Mouse (Mus musculus) v-Abl transformed pro-B cells (cell line): ENCODE results near the gene Ccdc154.

ENCODE experiments used
- in situ Hi-C, 2 experiments: fragments of 400-800 bp; cut with MboI; formaldehyde crosslinking; loops; one replicate each; pipeline ENCODE4 v1.15.1; 2025; ENCODE audit not compliant: unreplicated experiment in 2 of 2

Gene Ccdc154

DNA sequence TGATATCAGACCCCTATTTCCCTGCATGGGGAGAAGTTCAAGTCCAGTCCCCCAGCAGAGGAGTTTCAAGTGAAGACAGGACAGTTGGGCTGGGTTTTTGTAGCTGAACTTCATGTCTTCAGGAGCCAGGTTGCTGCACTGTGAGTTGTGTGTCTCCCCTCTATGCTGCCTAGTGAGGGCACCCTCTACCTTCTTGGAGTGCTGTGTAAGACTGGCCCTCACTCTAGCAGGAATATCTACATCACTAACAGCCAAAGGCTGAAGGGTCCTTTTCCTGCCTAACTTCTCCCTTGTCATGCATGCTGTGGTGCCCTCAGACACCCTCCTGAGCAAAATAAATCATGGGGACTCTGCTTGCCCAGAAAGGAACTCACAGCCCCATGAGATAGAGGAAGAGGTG lies 21.0 kb downstream of the Ccdc154 start:
- in situ Hi-C loops: loop anchor here in 1 of 2 experiments (5.0 kb wide), 1 partner anchor 94 kb away; no protein-coding TSS in a partner anchor

DNA sequence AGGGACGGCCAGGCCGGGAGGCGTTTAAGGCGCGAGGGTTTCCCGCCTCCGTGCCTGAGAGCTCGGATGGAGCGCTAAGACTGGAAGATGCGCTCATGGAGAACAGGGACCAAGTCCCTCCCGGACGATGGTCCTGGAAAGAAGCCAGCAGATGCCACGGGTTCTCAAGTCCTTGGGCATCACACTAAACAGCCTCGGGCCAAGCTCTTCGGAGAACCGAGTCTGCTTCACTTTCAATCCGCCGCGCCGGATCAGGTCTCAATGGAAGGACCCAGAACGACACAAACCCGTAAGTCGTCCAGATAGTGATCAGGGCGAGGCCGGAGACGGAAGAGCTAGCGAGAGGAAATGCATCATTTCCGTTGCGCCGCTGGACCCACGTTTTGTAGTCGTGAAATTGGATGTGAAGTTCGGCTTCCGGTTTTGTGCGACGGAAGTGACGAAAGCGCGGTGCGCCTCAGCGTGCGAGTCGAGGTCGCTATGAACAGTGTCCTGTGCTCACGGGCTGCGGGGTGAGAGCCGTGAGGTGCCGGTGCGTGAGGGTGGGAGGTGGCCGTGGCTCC lies 21.9 kb downstream of the Ccdc154 start, which contains the start of gene BC003965:
Gene BC003965 (plus strand): TSS at position 426 of the 563 bp plus-strand sequence.
- in situ Hi-C loops: loop anchor here in 1 of 2 experiments (5.0 kb wide), 1 partner anchor 93 kb away; no protein-coding TSS in a partner anchor

DNA sequence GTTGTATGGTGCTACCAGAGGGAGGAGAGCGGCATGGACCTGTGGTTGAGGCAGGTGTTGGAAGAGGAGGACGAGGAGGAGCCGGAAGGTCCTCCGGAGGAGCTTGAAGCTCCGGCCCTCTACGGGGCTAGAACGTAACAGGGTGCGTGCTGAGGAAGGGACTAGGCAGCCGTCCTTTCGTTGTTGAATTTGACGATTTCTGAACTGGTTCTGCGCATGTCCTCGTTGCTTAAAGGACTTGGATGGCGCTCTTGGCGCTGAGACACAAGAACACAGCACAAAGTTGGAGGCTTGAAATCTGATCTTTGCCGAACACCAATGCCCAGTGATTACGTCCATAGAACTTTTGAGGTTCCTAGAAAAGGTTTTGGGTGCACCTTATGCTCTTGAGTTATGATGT lies 22.7 kb downstream of the Ccdc154 start:
- in situ Hi-C loops: loop anchor here (5.0 kb wide), 2 partner anchors 87 to 92 kb away; partner anchors contain the start of gene Ube2i (in 1 of the 2)

DNA sequence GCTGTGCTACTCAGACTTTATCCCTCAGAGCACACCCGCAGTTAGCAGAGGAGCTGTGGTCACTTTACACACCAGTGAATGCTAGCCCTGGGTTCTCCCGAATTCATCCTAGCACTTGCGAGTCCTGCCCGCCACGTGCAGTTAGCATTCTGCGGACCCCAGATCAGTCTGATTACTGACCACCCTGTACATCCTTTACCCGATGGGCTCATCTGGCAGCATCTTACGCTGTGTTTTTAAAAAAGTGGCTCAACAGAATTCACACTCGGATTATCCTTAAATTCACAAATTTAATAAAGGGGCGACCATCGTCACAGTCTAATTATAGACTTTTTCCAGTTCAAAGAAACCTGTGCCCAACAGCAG lies 25.5 kb downstream of the Ccdc154 start:
- in situ Hi-C loops: loop anchor here in 1 of 2 experiments (5.0 kb wide), 1 partner anchor 85 kb away; the partner anchor contains the start of gene Ube2i

DNA sequence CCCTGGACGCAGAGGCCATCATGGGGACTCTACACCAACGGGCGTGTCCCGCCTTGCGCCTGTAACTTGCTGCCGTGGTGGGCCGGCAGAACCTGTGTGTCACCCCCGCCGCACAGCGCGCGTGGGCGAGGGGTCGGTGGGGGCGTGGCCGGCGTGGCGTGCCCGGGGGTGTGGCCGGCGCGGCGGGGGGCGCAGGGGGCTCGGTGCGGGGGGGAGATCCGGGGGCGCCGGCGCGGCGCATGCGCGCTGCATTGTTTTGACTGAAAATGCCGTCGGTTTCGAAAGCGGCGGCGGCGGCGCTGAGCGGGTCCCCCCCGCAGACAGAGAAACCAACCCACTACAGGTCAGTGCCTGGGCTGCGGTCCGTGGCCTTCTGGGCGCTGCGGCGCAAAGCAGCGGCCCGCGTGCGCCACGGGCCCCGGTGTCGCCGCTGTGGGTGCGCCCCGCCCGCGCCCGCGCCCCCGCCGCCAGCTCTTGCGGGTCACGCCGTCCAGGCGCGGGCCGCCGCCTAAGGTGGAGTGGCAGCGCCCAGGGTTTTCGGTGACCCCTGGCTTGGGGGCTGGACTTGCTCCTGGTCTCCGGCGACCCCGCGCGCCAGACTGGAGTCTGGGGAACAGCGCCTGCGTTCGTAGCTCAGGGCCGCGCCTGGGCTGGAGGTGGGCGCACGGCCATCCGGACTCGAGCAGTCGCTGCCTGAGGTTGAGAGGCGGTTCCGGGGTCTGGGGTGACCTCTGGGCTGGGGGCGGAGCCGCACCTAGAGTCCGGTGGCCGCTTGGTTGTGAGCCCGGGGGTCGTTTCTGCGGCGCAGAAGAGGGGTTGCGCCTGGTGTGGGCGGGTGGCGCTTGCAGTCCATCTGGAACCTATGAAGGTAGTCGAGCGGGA lies 26.1 kb downstream of the Ccdc154 start, which contains the start of gene Unkl:
Gene Unkl (plus strand): TSS at position 248 of the 882 bp plus-strand sequence.
- in situ Hi-C loops: loop anchor here in 1 of 2 experiments (5.0 kb wide), 1 partner anchor 84 kb away; the partner anchor contains the start of gene Ube2i

DNA sequence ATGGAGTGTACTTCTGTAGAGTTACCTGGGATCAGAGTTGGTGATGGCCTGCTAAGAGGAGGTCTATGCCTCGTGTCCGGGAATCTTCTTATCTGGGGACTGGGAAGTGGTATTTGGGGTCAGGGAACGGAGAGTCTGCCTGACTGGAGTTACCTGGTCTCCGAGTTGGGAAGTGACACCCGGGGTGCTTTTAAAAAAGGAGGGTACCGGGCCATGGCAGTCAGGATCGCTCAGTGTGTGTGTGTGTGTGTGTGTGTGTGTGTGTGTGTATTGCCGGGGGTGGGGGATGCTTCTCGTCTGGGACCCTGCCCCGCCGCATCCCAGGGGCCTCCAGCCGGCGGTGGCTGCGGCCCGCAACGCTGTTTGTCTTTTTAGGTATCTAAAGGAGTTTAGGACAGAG lies 26.8 kb downstream of the Ccdc154 start:
- in situ Hi-C loops: loop anchor here in 1 of 2 experiments (5.0 kb wide), 1 partner anchor 83 kb away; the partner anchor contains the start of gene Ube2i

DNA sequence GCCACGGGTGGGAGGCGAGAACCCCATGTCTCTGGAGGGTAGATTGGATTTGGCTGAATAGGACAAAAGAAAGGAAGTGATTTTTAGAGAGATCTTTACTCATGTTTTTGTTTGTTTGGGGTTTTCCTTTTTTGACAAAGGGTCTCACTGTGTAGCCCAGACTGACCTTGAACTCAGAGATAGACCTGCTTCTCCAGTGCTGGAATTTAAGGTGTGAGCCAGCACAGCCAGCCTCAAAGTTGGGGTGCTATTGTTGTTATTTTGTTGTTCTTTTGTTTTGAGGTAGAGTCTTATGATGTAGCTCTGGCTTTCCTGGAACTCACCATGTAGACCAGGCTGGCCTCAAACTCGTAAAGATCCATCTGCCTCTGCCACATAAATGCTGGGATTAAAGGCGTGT lies 40.1 kb downstream of the Ccdc154 start:
- in situ Hi-C loops: no loop called here

DNA sequence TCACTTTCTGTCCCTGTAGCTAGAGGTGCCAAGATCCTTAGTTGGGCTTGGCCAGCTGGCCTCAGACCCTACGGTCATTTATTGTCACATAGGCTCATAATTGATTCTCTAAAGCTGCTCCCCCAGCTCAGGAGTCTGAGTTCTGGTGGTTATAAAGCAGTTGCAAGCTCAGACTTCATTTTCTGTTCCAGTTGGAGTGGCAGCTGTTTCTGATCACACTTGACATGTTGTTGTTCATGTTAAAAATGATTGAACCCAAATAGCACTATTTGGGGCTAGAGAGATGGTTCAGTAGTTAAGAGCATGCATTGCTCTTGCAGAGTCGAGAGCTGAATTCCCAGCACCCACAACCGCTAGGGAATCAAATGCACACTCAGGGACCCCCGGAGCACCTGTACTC lies 47.7 kb downstream of the Ccdc154 start:
- in situ Hi-C loops: no loop called here

DNA sequence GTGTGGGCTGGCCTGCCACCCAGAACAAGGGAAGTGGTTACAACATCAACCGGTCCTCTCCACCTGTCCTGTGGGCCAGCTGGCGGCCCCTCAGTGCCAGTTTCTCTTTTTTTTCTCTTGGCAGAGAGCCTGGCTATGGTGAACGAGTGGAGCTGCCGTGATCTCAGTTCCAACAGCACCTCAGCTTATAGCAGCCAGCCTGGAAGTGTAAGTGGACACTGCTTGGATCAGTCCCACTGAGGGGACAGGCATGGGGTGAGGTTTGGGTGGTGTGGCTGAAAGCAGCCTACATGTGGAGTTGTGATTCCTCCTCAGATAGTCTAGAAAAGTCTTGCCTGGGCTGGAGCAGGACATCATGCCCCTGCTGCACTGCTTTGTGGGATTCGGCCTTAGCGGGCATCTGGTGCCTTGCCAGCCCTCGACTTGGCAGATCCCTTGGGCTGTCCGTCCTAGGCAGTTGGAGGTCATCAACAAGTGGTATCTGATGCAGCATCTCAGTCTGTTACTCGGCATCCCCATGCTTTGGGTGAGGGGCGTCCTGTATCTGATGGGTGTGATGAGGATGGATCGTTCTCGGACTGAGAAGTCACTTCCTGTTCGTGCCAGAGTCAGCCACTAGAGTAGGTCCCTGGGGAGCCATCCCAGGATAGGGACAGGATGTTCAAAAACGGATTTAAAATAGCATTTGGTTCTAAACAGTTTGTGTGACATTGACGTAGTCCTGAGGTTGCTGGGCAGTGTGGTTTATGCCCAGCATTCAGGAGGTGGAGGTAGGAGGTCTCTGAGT lies 48.6 kb downstream of the Ccdc154 start:
- in situ Hi-C loops: no loop called here

DNA sequence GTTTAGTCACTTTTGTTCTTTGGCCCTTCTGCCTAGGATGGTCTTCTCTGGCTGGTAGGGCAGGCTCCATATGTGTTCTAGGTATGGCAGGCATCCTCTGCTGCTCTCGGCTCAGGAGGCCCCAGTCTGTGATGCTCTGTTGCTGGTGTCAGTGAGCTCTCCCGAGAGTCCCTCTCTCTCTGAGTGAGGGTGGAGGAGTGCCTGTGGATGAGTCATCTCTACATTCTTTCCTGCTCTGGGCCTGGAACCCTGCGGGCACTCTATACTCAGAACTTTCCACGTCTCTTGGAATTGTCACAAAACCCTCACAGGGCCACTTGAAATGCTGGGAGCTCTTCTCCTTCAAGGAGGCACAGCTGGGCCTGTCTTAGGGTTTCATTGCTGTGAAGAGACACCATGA lies 49.4 kb downstream of the Ccdc154 start:
- in situ Hi-C loops: no loop called here

DNA sequence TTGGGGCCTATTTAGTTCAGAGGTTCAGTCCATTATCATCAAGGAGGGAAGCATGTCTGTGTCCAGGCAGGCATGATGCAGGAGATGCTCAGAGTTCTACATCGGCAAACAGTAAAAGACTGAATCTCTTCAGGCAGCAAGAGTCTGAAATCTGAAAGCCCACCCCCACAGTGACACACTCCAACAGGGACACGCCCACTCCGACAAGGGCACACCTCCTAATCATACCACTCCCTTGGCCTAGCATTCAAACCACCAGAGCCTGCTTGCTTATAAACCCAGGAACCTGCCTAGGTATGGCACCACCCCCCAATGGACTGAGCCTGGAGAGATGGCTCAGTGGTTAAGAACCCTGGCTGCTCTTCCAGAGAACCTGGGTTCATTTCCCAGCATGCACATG lies 53.2 kb downstream of the Ccdc154 start:
- in situ Hi-C loops: no loop called here

DNA sequence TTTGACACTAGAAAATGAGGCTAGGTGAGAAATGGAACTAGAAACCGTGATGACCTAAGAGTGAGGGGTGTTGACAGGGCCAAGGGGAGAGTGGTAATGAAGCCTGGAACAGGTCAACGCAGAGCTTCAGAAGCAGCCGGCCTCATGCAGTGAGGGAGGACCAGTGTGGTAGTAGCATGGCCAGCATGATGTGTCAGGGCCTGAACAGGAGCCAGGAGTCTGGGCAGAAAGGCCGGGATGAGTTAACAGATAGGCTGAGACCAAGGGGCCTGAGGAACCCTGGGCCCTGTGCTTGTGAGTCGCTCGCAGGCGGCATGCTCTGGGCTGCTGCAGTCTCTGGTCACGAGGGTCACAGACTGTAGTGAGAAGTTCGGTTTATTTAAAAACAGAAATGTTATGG lies 56.7 kb downstream of the Ccdc154 start:
- in situ Hi-C loops: no loop called here

DNA sequence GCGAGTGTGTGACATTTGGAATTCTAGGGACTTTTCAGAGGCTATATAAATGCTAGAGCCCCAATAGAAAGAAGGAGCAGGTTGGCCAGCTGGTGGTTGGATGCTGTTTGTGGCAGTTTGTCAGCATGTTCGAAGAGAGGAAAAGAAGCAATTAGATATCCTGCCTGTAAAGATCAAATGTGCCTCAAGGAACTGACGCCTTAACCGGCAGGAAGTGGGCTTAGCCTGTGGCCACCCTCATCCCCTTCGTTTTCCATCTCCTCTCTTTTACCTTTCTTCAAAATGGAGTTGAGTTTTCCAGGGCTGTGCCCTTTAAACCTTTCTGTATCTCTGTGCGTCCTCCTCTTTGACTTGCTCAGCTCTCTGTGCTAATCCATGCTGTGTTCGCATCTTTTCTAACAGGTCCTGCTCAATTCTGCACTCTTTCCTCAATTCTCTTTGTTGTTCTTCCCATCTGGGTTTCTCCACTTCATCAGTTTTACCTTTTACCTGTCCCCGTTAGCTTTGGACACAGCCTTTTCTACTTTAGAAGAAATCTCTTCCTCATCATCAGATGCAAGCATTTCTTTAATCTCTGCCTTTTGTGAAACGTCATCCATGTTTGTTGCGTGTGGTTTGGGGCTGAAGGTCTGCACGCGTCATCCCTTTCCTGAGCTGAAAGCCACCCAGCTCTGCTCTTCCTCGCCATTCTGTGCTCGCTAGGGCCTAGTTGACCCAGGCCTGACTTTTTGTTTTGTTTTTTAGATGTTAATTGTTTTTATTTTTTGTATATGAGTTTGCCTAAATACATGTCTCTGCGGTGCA lies 57.4 kb downstream of the Ccdc154 start:
- in situ Hi-C loops: no loop called here

DNA sequence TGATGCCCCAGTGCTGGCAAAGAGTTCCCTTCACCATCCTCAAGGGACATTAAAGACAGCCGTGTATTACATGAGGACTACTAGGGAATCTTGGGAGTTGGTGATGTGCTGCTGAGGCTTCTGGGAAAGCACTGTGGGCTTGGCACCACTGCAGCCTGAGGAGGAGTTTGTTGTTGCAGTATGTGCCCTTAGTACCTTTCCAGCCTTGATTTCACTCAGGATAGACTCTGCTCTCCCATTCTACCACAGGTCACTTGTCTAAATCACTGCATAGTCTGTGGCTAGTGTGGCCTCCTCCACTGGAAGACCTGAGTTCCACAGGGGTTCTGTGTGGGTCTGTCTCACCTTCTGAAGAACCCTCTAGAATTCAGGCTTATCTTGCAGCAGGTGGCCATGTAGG lies 58.5 kb downstream of the Ccdc154 start:
- in situ Hi-C loops: no loop called here
